Mouse (Mus musculus) liver, embryonic 14.5 days (tissue): ENCODE results near the gene Phb2.

Experiments
- CTCF ChIP-seq: IDR thresholded peaks from 2 replicates; pipeline ENCODE4 v1.5.1; 2016; ENCODE audit warnings: antibody characterized with exemption, low read depth, control low read depth
- EP300 ChIP-seq: IDR thresholded peaks from 2 replicates; pipeline ENCODE4 v1.6.1; 2016; ENCODE audit warnings: antibody characterized with exemption, low read depth

- TF ChIP-seq CTCF (no peak), EP300 (no peak)
Observed at GRCm38 (mm10) chr6:124744755-124745321, 32.7 kb downstream of the Phb2 start.
